Mouse (Mus musculus) kidney, embryonic 14.5 days (tissue): ENCODE measurements around the gene Madd. TPM values are rescaled to one million over a fixed set of nuclear protein-coding genes. Genes with fewer than 3 reads are reported as not detected.

Experiments used
- ATAC-seq: fragments of 200-750 bp; cut with Nextera tagmentation; 2 replicates; pipeline ENCODE4 v1.8.0; 2017; ENCODE audit warnings: moderate number of reproducible peaks, mild to moderate bottlenecking, moderate TSS enrichment, moderate library complexity; ENCODE audit not compliant: low FRiP score, low TSS enrichment
- H3K27ac ChIP-seq: fragments of 300-500 bp; sonication (generic); 2 replicates; pipeline ENCODE4 v1.5.1; 2014; ENCODE audit warnings: low read depth, mild to moderate bottlenecking, low read length, moderate library complexity, mixed read lengths
- H3K27me3 ChIP-seq: fragments of 300-500 bp; sonication (generic); 2 replicates; pipeline ENCODE4 v1.6.1; 2014; ENCODE audit warnings: mild to moderate bottlenecking, low read length; ENCODE audit not compliant: control insufficient read depth, insufficient read depth
- H3K36me3 ChIP-seq: fragments of 300-500 bp; sonication (generic); 2 replicates; pipeline ENCODE4 v1.6.1; 2014; ENCODE audit warnings: low read length, mixed read lengths; ENCODE audit not compliant: control insufficient read depth, insufficient read depth
- H3K4me1 ChIP-seq: fragments of 300-500 bp; sonication (generic); 2 replicates; pipeline ENCODE4 v1.6.1; 2014; ENCODE audit warnings: low read length, mixed read lengths; ENCODE audit not compliant: control insufficient read depth, insufficient read depth
- H3K4me2 ChIP-seq: fragments of 300-500 bp; sonication (generic); replicated peaks from 2 replicates; pipeline ENCODE4 v1.6.1; 2014; ENCODE audit warnings: low read depth, mild to moderate bottlenecking, low read length
- H3K4me3 ChIP-seq: fragments of 300-500 bp; sonication (generic); 2 replicates; pipeline ENCODE4 v1.5.1; 2014; ENCODE audit warnings: mild to moderate bottlenecking, low read length
- H3K9ac ChIP-seq: fragments of 300-500 bp; sonication (generic); 2 replicates; pipeline ENCODE4 v1.6.1; 2014; ENCODE audit warnings: low read depth, mild to moderate bottlenecking, low read length, moderate library complexity
- H3K9me3 ChIP-seq: fragments of 300-500 bp; sonication (generic); 2 replicates; pipeline ENCODE4 v1.6.1; 2016; ENCODE audit warnings: low read length; ENCODE audit not compliant: control insufficient read depth
- WGBS: fragments of 180-500 bp; shearing (Covaris S2); extraction: QIAGEN DNeasy Blood & Tissue Kit; methylation state at CpG from one replicate; pipeline ENCODE4 v1.1.7; 2014; 5-methylcytosine and 5-hydroxymethylcytosine counted together
- polyA plus RNA-seq: library from polyadenylated mRNA; unstranded; fragments of >200 nt; fragmentation: Nextera tagmentation; extraction: Ambion mirVana; gene quantifications from 2 replicates; pipeline ENCODE4 v1.2.1, GENCODE M21; 2014

The Madd gene
- polyA plus RNA-seq, 1 experiment from 2014 or later, result 7.6 TPM

- H3K27me3 ChIP-seq, result no peaks in the 10 kb centered on the region
- no peak overlapping the region for H3K27ac ChIP-seq
- H3K9me3 ChIP-seq, result no peaks in the 10 kb centered on the region
- H3K4me3 ChIP-seq, result no peak overlapping the region
- no peaks in the 10 kb centered on the region for H3K36me3 ChIP-seq
- 87% methylated on average over 9 of the region's 9 CpGs for WGBS
- H3K9ac ChIP-seq, result no peak overlapping the region
- no peak overlapping the region for H3K4me2 ChIP-seq
- no peaks in the 10 kb centered on the region for H3K4me1 ChIP-seq
- ATAC-seq, result no peak
These were observed 96.2 kb downstream of the Madd start for GRCm38 (mm10) chr2:91087453-91087852.

Other genes starting within 250 kb of the Madd start
- 50.9 and 77.6 TPM in 2 replicates for gene Celf1, start 243.5 kb downstream of the Madd start, polyA plus RNA-seq
- gene Rapsn, start 148.2 kb downstream of the Madd start, polyA plus RNA-seq, result 0.74 and 2.0 TPM in 2 replicates
- gene Psmc3, start 129.8 kb downstream of the Madd start, polyA plus RNA-seq, result 356 and 399 TPM in 2 replicates
- gene Slc39a13, start 113.4 kb downstream of the Madd start, polyA plus RNA-seq, result 31.1 and 32.8 TPM in 2 replicates
- gene Spi1, start 101.4 kb downstream of the Madd start, polyA plus RNA-seq, result 2.2 and 3.7 TPM in 2 replicates
- not detected in 2 replicates for gene Mybpc3, start 65.7 kb downstream of the Madd start, polyA plus RNA-seq
- gene Nr1h3, start 19.0 kb upstream of the Madd start, polyA plus RNA-seq, result 1.2 and 1.7 TPM in 2 replicates
- 15.5 and 25.4 TPM in 2 replicates for gene Acp2, start 19.0 kb upstream of the Madd start, polyA plus RNA-seq
- 14.8 and 15.0 TPM in 2 replicates for gene Ddb2, start 53.1 kb upstream of the Madd start, polyA plus RNA-seq
- gene Pacsin3, start 72.1 kb upstream of the Madd start, polyA plus RNA-seq, result 24.3 and 32.8 TPM in 2 replicates
- gene Arfgap2, start 81.1 kb upstream of the Madd start, polyA plus RNA-seq, result 58.6 and 81.6 TPM in 2 replicates